Mouse (Mus musculus) fibroblast of lung, adult 2 months (primary cell): ENCODE measurements around the gene Rnf17.

Source experiments
- DNase-seq: peaks from one replicate; pipeline ENCODE4 v3.0.0-alpha.2; 2011; ENCODE audit warnings: low read depth

Gene Rnf17

DNA sequence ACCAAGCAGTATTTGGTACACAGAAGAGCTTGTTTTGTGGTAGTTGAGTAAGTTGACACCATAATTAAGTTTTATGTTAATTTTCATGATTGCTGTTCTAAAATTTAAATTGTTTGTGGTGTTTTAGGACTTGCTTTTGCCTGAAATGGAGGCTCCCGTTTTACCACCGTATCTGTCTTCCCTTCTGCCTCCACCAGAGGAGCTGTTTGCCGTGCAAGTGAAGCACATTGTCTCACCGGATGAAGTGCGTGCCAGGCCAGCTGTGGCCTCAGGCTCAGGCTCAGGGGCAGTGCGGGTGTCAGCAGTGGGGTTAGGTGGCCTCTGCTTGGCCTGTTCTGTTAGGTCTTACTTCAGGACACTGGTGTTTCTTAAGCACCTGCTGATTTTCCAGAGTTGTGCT lies 109.7 kb downstream of the Rnf17 start:
- no peak for DNase-seq

DNA sequence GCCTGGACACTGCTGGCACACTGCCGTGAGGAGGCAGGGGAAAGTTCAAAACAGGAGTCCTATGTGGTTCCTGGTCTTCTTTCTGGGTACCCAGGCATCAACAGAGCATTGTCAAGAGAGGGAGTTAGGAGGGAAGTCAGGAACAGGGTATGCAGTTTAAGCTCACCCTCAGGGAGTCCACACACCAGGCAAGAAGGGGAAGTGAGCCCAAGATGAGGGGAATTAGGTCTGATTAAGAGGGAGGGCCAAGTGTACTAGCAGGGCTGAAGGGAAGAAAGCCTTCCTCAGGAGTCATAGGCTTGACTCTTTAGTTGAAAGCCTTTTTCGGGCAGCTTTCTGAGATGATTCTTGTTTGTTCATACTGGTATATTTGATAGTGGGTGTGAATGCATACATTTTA lies 112.4 kb downstream of the Rnf17 start:
- no peak for DNase-seq

DNA sequence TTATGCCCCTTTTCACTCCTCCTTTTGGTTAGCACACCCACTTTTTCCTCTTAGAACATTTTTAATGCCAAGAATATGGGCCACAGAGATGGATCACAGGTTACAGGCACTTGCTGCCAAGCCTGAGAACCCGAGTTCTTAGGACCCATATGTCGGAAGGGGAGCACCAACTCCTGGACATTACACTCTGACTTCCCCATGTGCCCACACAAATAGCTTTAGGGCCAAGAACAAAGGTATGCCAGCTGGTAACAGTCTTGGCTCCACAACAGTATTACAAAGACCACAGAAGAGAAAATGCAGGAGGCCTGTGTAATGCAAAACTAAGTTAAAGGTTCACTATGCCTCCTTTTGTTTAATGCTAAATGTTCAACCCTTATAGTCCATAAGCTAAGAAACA lies 128.4 kb downstream of the Rnf17 start:
- DNase-seq, result no peak

DNA sequence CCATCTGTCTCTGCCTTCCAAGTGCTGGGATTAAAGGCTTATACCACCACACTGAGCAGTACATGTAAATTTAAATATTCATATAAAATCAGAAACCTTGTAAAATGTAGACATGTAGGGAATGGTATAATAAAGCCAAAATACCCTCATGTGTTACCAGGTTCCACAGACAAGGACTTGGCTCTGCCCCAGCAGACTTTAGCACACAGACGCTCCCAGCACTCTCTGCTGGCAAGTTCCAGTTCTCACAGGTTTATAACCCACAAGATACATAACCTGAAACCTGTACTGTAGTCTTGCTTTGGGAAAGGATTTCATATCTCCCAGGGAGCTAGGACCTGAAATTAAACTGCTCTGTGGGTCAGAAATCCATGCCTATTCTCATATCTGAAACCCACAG lies 142.6 kb downstream of the Rnf17 start:
- DNase-seq, result no peak

DNA sequence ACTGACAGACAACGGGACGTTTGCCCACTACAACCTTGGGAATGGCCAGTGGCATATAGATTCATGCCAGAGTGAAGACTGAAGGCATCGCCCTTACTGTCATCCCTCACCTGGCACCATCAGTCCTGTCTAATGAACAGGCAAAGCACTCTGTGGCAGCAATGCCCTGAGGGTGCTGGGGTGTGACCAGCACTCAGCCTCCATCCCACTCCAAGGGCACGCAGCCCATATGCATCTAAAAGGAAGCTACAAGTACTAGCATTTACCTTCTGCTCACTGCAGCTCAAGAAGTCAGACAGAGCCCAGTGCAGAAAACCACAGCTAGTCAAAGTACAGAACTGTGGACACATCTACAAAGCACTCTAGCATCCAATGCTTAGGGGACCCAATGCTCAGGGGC lies 143.1 kb downstream of the Rnf17 start:
- DNase-seq, result no peak

DNA sequence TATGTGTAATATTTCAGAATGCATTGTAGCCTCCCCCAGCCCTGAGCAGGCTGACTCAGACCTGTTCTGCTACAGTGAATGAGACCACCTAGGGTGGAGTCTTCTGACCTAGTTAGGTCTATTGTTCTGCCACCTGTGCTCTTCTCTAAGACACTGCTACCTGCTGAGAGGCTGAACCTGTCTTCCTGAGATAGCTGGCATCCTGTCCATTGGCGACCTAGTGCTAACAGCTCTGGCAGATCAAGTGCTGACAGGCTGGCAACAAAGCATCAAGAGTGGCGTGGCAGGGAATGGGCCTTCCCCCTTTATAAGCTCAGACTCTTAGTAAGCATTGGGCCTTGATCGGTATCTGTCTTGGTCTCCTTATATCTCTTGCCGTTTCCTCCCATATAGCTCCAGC lies 148.6 kb downstream of the Rnf17 start:
- DNase-seq, result no peak

DNA sequence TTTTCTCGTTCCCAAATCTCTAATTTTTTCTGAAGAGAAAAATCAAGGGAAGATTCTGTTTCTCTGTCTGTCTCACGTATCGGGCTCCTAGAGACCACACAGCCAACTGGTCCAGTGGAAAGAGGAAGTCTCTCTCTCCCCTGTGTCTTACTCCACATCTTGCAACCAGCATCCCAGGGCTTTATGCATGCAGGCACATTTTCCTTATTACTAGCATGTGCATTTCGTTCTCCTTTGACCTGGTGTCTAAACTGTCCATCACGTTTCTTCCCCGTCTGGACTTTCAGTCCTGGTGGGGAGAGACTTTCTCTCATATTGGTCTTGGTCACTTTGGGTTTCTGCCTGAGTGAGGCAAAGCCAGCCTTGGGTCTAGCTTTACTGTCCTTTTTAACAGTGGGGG lies 150.5 kb downstream of the Rnf17 start:
- no peak for DNase-seq

DNA sequence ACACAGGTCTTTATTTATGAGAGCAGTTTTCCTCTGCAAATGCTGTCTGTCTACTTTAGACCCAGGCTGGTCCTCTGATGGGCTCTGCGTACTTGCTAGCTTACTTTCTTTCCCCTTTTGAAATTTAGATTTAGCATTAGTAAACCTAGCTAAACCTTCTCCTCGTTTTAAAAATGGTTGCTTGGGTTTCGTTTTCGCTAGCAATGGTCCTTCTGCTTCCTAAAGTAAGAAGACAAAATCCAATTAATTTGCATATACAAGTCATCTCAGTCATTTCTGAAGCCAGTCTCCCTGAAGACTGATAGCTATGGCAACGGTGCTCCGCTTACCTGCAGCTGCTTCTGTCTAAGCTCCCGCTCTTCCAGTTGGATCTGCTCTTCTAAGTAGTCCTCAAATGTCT lies 150.9 kb downstream of the Rnf17 start:
- no peak for DNase-seq

DNA sequence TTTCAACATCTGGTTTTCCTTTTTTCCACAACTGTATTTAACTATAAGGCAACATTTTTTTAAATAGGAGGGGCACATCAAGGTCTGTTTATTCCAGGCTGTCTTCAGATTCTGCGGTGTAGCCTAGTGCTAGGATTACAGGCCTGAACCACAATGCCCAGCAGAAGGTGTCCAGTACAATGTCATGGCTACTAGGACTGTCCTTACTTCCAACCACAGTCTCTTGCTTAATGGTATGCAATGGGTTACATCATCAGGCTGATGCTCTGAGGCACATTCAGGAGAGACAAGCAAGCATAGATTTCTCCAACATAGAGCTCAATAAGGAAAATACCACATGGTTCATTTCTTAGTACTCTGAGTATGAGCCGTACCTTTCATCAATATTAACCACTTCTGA lies 152.3 kb downstream of the Rnf17 start:
- no peak for DNase-seq

DNA sequence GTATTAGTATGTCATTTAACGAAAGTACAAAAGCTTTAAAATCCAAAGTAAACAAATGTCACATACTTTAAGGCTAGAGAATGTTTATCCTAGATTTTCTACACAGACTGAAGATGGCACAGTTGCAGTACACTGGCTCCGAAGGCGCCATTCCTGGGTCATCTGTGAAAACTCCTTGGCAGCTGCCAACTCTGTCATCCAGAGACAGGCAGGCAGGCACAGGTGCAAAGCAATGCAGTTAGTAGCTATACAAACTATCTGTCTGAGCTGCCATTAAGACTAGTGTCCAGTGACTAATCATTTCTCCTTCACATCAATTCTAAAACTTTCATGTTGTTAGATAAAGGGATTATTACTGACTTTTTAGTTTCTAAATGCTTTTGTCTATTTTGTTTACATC lies 156.8 kb downstream of the Rnf17 start:
- DNase-seq, result no peak

DNA sequence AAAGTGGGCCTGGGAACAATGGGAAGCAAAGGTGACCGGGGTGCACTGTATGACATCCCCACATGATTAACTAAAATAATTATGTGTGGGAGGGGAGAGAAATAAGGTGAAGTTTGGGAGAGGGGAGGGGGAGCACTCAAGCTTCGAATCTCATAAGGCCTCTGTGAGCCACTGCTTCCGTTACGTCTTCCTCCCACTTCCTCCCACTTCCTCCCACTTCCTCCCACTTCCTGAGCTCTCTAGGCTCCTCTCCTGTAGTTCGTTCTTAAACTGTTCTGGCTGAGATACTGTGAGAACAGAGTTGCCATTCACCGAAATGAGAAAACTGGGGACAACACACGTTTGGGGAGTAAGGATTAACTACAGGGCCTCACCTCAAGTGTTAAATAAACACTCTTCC lies 165.1 kb downstream of the Rnf17 start:
- no peak for DNase-seq

DNA sequence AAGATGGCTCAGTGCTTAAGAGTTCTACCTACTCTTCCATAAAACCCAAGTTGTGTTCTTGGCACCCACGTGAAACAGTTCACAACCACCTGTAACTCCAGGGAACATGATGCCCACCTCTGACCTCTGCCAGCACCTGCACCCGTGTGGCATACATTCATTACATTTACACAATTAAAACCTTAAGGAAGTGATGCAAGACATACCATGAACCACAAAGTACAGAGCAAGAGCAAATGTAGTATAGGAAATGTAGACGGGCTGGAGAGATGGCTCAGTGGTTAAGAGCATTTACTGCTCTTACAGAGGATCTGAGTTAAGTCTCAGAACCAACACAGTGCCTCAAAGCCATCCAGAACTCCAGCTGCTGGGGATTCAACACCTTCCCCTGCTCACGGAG lies 166.7 kb downstream of the Rnf17 start:
- no peak for DNase-seq

DNA sequence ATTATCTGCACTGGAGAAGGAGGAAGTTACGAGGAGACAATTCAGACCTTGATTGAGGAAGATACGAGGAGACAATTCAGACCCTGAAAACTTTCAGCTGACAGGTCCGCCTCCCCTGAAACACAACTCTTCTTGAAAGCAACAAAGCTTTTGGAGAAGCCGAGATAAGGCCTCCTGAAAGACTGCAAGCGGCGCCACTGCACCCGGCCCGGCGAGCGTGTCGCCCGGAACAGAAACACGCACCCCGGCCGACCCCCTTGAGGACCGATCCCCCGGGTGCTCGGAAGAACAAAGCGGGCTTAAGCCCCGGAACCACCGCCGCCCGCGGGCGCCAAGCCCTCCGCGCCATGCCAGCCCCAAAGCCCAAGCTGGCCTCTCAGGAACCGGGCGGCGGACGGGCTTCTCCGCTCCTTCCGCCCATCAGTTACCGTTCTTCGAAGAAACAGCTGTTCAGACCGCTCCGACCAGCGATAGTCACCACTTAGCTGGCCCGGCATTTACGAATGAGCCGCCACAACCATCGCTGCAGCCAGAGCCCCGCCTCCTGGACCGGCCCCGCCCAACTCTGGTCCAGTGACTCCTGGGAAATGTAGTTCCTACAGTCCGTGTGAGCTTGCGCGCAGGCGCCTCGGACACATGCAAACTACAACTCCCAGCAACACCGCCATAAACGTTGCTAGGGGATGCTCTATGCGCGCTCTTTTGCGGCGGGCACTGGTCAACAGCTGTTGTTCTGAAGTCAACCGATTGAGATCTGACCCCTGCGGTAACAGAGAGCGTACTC lies 169.1 kb downstream of the Rnf17 start:
- DNase-seq, result peak; percentile 92

DNA sequence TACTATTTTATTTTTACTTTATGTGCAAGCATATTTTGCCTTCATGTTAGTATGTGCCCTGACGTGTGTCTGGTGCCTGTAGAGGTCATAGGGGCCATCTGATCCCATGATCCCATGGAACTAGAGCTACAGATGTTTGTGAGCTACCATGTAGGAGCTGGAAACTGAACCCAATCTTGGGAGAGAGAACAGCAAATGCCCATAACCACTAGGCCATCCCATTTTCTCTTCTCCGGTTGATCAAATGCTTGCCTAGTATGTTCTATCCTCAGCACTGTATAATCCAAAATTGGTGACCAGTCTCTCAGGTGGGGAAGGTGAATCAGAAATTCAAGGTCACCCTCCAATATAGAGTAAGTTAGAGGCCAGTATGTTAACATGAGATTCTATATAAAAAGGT lies 170.2 kb downstream of the Rnf17 start:
- DNase-seq, result no peak
